Comparison of ENCODE assay signal across 33 mouse cellular contexts in genomic region chr2:3869701-3870100, GRCm38 (mm10).
"Had no signal": no experiment of that assay in that cellular context is flagged by ENCODE, and none has a peak within 500 bp of the region (broad histone marks: within the 10 kb centered on the region; RNA-seq: fewer than 3 reads in every experiment).

No protein-coding gene starts in this region.

- H3K4me2 ChIP-seq: limb, embryonic 12.5 days; limb, embryonic 13.5 days; limb, embryonic 15.5 days; liver, embryonic 11.5 days; liver, embryonic 12.5 days; liver, embryonic 13.5 days; liver, embryonic 15.5 days; lung, embryonic 14.5 days; lung, embryonic 15.5 days; midbrain, embryonic 11.5 days; midbrain, embryonic 12.5 days; midbrain, embryonic 13.5 days; midbrain, embryonic 15.5 days; neural tube, embryonic 12.5 days; neural tube, embryonic 13.5 days had no signal

- H3K9ac ChIP-seq: limb, embryonic 12.5 days; limb, embryonic 13.5 days; limb, embryonic 15.5 days; liver, embryonic 12.5 days; liver, embryonic 13.5 days; liver, embryonic 14.5 days; liver, embryonic 15.5 days; liver, postnatal 0 days; lung, embryonic 14.5 days; lung, embryonic 15.5 days; midbrain, embryonic 12.5 days; midbrain, embryonic 13.5 days; midbrain, embryonic 15.5 days; neural tube, embryonic 12.5 days; neural tube, embryonic 13.5 days had no signal

- ATAC-seq: liver, embryonic 12.5 days; liver, postnatal 0 days; lung, postnatal 0 days; midbrain, embryonic 13.5 days; midbrain, embryonic 15.5 days; midbrain, embryonic 16.5 days had no signal

- H3K36me3 ChIP-seq: limb, embryonic 10.5 days; limb, embryonic 12.5 days; limb, embryonic 13.5 days; limb, embryonic 15.5 days; liver, embryonic 12.5 days; liver, embryonic 13.5 days; liver, embryonic 15.5 days; lung, embryonic 15.5 days; midbrain, embryonic 10.5 days; midbrain, embryonic 12.5 days; midbrain, embryonic 13.5 days; midbrain, embryonic 15.5 days; neural tube, embryonic 12.5 days; neural tube, embryonic 13.5 days had no signal

- H3K4me3 ChIP-seq: limb, embryonic 10.5 days; limb, embryonic 12.5 days; limb, embryonic 13.5 days; limb, embryonic 15.5 days; liver, embryonic 12.5 days; liver, embryonic 13.5 days; liver, embryonic 15.5 days; lung, embryonic 15.5 days; megakaryocyte, embryonic 14.5 days; midbrain, embryonic 10.5 days; midbrain, embryonic 12.5 days; midbrain, embryonic 13.5 days; midbrain, embryonic 15.5 days; myocyte; neural tube, embryonic 12.5 days; neural tube, embryonic 13.5 days had no signal

- H3K4me1 ChIP-seq: limb, embryonic 10.5 days; limb, embryonic 12.5 days; limb, embryonic 13.5 days; limb, embryonic 15.5 days; liver, embryonic 12.5 days; liver, embryonic 13.5 days; liver, embryonic 15.5 days; lung, embryonic 15.5 days; megakaryocyte, embryonic 14.5 days; midbrain, embryonic 10.5 days; midbrain, embryonic 12.5 days; midbrain, embryonic 13.5 days; midbrain, embryonic 15.5 days; neural tube, embryonic 12.5 days; neural tube, embryonic 13.5 days had no signal

- H3K27me3 ChIP-seq: limb, embryonic 12.5 days; limb, embryonic 13.5 days; limb, embryonic 15.5 days; liver, embryonic 12.5 days; liver, embryonic 13.5 days; liver, embryonic 15.5 days; lung, embryonic 15.5 days; midbrain, embryonic 12.5 days; midbrain, embryonic 13.5 days; midbrain, embryonic 15.5 days; neural tube, embryonic 12.5 days; neural tube, embryonic 13.5 days had no signal

- H3K9me3 ChIP-seq: limb, embryonic 10.5 days; limb, embryonic 12.5 days; limb, embryonic 13.5 days; limb, embryonic 15.5 days; liver, embryonic 12.5 days; liver, embryonic 13.5 days; liver, embryonic 15.5 days; lung, embryonic 15.5 days; megakaryocyte, embryonic 14.5 days; midbrain, embryonic 10.5 days; midbrain, embryonic 12.5 days; midbrain, embryonic 13.5 days; midbrain, embryonic 15.5 days; neural tube, embryonic 12.5 days; neural tube, embryonic 13.5 days had no signal

- H3K27ac ChIP-seq: limb, embryonic 10.5 days; limb, embryonic 12.5 days; limb, embryonic 13.5 days; limb, embryonic 15.5 days; liver, embryonic 12.5 days; liver, embryonic 13.5 days; liver, embryonic 14.5 days; liver, embryonic 15.5 days; lung, embryonic 15.5 days; macrophage; midbrain, embryonic 10.5 days; midbrain, embryonic 12.5 days; midbrain, embryonic 13.5 days; midbrain, embryonic 15.5 days; neural tube, embryonic 12.5 days; neural tube, embryonic 13.5 days had no signal

- DNase-seq: left cerebral cortex, postnatal 4 days; liver; liver, embryonic 13.5 days; liver, postnatal 0 days; lung, adult 18-20 months; lung, adult 2 months; lung, embryonic 14.5 days; lung, postnatal 10 days; lung, postnatal 14 days; lung, postnatal 36 days; lung, postnatal 4 days; midbrain, embryonic 14.5 days had no signal
